Mouse (Mus musculus) lung, postnatal 4 days (tissue): Measurements from ENCODE around the gene Bckdk.
"Not testable (repeated sequence)": the region's sequence is repeated elsewhere in the genome, so short reads cannot be mapped to it uniquely, and the experiment has no call there.

ENCODE experiments used
- DNase-seq, 2 experiments: peaks; one replicate each; pipeline ENCODE4 v3.0.0; 2021

Gene Bckdk

DNA sequence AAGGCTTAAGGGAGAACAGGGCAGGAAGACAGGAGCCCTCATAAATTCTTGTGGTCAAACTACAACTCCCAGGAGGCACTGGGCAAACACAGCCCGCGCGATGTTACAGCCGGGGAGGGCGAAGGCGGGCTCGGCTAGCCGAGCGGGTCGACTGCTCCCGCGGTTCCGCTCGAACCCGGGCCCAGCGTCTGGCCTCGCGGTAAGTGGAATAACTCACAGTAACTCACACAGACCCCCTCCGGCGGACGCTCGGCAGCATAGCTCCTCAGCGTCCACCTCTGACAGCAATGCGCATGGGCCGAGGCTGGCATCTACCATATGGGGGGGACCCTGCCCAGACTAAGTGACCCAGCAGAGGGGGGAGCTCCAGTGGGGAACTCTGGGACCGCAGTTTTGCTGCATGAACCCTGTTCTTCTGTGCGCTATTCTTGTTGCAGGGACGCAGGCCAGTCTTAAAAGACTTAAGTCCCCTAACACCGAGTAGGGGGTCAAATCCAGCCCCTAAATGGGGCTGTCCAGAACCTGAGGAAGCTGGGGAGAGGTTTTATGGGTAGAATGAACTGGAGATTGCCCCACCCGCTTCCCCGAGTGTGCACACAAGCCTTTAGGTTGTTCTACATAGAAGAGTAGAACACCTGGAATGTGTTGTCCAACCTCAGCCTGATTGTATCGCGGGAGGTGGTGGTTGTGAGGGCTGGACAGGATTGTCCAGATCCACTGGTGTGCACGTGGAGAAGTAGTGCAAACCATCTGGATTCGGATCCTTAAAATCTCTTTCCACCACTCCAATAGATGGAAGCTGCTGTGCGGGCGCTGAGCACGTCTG lies at the start of gene Bckdk:
TSS of gene Bckdk (plus strand) at position 112 of the 826 bp plus-strand sequence.
- peak; percentile 86 to 89 for DNase-seq

DNA sequence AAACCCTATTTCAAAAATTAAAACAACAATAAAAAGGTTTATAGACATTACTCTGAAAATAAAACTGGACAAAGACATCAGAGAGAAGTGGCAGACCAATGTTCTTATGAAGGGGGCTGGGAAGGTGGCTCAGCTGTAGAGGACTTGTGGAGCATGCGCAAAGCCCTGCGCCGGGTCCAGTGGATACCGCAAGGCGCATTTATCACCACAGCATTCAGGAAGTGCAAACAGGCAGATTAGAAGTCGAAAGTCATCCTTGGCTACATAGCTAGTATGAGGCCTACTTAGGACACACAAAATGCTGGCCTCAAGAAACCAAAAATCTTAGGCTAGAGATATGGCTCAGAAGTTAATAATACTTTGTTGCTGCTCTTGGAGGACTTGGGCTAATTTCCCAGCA lies 45.6 kb upstream of the Bckdk start:
- DNase-seq = no peak

DNA sequence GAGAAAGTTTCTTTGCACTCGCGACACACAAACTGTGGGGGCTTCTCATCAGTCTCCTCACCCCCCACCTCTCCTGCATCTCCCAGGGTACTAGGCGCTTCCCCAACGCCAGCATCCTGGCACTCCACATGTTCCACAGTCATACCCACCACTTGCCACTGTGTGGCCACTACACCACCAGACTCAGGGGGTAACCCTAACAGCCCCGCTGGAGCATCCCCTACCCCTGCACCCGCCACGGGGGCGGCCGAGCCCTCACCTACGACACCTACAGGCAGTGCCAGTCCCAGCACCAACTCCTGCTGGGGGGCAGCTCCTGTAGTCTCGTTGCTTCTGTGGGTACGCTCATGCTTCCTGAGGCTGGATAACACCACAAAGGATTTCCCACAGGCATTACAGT lies 37.4 kb upstream of the Bckdk start:
- DNase-seq = no peak

DNA sequence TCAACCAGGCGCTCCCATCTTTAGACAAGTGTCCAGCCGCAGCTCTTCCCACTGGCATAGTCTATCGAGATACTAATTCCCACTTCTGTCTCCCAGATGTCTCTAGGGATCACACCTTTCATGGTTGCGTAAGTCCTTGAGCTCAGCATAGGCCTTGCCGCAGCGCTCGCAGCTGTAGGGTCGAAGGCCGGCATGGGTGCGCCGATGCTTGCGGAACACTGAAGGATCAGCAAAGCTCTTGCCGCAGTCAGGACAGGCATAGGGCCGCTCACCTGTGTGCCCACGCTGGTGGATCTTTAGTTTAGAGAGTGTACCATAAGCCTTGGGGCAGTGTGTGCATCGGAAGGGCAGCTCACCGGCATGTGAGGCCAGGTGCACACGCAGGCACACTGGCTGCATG lies 36.2 kb upstream of the Bckdk start:
- DNase-seq = no peak

DNA sequence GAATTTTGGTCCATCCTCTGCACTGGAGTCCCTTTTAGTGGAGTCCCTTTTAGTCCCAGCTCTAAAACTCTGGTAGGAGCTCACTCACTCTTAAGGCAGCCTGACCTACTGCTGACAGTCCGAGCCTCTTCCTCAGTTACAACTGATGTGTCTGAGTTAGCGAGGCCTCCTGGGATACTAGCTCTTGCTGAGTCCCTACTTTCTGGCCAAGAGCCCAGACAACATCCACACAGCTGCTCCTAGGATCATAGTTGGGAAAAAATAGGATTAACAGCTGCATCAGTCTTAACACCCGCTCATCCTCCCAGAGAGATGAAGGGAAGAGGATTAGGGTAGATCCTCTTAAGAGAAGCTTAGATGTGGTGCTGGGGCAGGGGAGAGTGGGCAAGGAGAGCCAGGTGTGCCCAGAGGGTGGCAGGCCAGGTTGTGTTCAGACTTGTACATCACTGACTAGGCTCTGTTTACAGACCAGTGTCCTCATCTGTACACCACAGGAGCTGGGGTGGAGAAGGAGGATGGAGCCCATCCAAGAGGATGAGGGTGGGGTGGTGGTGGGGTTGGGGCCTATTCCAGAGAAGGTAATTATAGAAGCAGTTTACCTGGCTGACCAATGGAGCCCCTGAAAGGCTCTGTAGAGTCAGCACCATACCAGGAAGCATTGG lies 34.6 kb upstream of the Bckdk start:
- DNase-seq = no peak

DNA sequence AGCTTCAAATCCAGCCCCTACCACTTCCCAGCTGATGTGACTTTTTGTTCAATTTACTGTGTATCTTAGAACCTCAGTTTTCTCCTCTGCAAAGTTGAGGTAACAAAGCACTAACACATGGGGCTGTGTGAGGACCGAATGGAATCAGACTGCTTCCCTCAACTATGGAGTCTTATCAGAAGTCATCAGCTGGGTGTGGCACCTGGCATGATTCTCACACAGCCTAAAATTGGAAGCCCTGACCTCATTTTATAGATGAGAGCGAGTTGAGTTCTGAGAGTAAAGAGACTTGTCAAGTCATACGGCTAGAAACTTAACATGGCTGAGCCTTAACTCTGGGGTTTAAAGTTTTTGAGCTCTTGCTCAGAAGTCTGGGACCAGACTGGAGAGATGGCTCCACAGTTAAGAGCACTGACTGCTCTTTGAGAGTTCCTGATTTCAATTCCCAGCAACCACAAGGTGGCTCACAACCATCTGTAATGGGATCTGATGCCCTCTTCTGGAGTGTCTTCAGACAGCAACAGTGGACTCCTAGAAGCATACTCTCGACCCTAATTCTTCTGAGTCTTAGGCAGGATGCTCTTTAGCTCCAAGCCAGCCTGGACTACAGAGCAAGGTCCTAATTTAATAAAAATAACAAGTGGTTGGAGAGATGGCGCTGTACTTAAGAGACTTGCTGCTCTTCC lies 33.6 kb upstream of the Bckdk start:
- DNase-seq = no peak

DNA sequence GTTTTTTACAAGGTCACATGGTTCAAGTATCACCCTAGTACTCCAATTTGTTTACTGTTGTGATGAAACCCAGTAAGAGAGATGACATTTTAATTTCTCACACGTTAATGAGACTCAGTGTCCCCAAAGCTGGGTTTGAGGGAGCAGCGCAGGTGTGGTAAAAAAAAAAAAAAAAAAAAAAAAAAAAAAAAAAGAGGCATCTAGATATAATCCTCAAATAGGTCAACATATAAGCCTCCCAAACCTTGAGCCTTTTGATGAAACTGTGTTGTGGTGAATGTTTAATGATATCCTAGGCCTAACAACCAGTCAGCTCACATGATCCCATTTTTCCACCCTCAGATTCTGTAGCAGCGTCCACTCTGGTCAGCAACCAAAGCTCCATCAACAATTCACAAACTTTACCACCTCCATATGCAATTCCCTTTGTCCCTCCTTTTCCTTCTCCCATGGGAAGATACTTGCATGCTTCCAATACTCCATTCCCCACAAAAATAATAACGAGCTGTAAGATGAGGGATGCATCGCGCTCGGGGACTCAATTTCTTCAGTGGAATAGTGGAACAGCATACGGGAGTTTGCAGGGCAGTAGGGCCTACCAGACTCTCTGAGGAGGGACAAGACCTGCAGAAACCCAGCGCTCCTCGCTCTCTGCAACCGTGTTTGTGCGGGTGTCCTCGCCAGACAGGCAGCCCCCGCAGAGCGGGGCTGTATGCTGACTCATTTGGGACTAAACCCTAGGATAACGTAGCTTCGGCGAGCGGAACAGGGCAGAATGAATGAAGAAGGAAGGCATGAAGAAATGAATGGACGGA lies 28.9 kb upstream of the Bckdk start:
- no peak for DNase-seq

DNA sequence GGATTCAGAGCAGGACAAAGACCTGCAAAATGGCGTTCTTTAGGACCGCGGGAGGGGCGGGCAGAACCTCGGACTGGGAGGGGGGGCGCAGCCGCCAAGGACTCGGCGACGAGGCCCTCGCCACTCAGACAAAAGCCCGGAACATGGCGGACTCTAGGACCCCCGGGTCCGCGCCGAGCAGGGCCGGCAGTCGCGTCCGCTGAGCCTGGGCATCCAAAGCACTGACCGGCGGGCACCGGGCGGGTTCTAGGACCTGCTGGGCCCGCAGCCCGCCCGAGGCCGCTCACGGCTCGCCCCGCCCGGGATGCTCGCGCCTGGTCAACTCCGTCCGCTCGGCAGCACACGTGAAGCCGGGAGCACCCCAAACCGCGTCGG lies 28.3 kb upstream of the Bckdk start:
- DNase-seq = peak; percentile 95 to 98

DNA sequence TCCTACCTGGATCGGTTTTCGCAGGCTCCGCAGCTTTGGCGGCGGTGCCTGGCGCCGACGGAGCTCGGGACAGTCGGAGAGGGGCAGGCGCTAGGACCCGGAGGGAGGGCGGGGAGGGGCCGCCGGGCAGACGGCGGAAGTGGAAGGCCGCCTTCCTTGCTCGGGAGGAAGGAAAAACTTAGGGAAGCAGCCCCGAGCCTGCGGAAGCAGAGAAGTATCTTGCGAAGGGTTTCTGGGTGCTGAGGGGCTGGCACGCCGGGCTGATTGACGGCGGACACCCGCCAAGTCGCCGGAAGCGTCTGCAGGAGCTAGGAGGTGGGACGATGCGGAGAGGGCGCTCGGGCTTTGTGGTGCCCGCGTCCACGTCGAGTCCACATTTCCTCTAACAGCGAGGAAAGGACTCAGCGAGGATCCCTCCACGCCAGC lies 27.8 kb upstream of the Bckdk start, which contains the start of gene Zfp646:
TSS of gene Zfp646 (plus strand) at position 181 of the 426 bp plus-strand sequence.
- DNase-seq = peak; percentile 83 to 87

DNA sequence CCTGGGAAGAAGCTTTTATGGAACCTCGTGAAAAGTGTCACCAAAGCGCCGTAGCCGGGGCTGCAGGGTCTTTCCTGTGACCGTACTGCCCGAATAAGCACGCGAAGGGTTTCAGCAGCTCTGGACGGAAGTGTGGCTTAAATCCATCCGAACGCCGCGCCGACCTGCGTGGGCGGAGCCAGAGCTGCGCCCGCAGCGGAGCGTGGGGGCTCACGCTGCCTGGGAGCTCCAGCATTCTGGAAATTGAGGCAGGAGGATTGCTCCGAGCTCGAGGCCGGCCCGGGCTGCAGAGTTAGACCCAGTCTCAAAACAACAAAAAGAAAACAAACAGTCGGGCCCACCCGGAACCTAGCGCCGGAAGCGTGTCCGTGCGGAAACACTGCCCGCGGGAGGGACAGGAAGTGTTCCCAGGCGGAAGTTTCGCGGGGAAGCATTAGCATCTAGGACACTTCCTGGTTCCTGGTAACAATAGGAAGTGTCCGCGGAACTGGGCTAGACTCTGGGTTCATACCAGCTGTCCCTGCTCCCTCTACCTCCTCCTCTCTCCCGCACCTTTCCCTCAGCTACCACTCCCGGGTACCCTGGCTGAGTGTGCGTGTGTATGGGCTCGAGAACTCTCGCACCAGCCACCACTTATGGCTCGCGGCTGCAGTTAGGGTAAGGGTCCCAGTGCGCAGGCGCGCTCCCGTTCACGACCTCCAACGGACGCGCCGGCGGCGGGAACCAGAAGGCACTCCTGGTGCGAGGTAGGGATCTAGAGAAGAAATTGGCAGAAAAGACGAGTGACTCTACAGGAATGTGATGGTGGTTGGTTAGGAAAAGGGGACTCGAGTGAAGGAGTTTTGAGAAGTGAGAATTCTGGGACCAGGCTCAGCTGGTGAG lies 27.2 kb upstream of the Bckdk start, which contains the start of gene Zfp668:
TSS of gene Zfp668 (minus strand) at position 362 of the 882 bp plus-strand sequence.
- DNase-seq = peak; percentile 93 to 94

DNA sequence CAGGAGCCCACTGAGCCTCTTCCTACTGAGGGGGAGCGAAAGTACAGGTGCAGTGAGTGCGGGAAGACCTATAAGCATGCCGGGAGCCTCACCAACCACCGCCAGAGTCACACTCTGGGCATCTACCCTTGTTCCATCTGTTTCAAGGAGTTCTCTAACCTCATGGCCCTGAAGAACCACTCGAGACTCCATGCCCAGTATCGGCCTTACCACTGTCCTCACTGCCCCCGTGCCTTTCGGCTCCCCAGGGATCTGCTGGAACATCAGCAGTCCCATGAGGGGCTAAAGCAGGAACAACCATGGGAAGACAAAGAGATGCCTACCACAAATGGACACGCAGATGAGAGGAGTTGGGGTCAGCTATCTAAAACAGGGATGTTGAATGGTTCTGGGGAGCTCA lies 24.6 kb upstream of the Bckdk start:
- DNase-seq = no peak

DNA sequence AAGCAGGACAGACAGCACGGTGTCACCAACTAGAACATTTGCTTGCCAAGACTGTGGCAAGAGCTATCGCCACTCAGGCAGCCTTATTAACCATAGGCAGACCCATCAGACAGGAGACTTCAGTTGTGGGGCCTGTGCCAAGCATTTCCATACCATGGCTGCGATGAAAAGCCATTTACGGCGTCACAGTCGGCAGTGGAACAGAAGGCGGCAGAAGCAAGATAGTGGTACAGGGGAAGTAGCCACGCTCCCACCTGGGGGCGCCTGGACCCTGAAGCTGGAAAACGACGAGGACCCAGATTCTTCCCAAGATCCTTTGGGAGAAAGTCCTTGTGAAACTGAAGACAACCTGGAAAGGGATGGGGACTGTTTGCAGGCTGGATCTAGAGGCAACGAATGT lies 23.5 kb upstream of the Bckdk start:
- DNase-seq = no peak

DNA sequence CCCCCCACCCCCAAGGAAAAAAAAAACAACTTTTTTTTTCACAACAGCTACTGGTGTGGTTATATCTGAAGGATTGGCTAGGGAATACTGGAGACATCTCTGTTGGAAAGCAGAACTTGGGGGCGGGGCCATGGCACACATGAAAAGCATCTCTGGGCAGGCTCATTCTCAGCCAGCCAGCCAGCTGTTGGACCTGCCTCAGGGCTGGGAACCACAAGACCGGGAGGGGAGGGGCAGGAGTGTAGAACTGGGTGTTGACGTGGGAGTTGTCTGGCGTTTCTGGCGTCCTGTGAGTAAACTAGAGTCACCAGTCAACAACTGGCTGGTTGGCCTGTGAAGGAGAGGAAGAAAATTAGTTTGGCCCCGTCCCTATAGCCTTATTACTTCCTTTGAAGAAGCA lies 17.9 kb upstream of the Bckdk start:
- DNase-seq = peak; percentile 59 to 86

DNA sequence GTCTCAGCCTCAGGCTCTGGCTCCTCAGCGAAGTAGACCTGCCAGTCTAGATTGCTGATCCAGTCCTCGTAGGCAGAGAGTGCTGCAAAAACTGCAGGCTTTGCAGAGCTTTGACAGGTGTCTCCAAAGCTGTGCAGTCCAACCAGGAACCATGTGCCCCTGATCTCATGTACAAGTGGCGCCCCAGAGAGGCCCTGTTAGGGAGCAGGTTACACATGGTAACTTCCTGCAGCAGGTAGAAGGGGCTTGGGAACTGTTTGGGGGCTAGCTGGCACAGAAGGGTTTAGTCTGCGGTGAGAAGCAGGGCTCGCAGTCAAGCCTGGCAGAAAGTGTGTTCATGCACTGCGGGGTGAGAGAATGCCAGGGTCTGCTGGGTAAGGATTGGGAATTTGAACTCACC lies 17.3 kb upstream of the Bckdk start:
- DNase-seq = no peak

DNA sequence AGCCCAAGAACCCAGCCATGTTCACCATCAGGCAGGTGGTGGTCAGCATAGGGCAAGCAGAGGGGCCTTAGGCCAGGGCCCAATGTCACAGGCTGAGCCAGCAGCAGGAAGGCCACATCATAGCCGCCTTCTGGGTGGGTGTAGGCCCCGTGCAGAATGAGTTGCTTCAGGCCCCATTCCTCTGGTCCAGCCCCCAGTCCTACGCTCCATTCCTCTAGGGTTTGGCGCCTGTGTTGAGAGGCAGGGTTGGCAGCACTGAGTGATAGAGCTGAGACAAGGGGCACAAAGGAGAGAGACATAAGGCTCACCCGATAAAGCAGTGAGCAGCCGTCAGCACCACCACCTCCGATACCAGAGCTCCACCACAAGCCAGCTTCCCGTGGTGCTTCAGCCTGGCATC lies 16.7 kb upstream of the Bckdk start:
- DNase-seq = no peak

DNA sequence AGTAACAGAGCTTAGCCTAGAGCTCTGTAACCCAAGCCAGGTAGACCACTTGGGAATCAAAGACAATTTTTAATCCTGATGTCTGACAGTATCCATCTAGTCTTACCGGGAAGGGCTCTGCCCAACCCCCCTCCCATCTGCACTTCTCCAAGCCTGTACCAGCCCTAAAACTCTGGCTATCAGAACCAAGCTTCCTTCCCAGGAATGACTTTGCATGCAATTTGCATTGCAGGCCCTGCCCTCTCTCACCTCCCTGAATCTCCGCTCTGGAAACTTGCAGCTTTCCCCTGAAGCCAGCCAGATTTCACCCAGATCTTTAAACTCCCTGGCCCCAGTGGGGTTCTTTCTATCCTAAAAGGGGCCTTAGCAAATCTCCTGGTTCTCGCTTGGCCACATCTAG lies 16.1 kb upstream of the Bckdk start:
- no peak for DNase-seq

DNA sequence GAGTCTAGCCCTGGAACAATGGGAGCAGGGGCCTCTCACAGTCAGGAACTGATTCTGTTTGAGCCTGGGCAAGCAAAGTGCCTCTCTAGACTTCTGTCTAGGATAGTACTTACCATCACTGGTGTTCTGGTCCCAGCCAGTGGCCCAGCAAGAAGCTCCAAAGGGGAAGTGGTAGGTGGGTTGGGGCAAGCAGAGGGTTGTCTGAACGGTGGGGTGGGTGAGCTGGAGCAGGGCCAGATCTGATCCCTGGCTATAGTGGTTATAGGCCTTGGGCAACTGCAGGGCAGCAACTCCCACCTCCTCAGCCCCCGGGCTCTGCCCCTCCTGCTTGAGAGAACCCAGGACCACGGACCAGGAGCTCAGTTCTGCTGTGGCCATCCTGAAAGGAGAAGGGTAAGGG lies 15.1 kb upstream of the Bckdk start:
- no peak for DNase-seq

DNA sequence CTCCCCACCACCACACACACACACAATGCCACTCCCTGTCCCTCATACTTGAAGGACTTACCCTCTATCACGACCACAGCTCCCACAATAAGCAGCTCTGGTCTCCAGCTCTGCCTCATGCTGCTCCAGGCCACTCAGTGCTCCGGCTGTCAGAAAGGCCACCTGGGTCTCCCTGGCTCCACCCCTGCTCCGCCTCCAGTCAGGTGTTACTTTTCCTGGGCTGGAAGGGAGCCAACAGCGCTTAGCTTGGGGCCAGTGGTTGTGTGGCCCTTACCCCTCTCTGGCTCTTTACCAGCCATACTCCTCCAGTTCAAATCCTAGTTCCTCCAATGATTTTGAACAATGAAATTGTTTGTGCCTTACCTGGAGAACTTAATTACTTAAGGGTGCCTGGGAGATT lies 13.1 kb upstream of the Bckdk start, which contains the start of gene Prss53:
TSS of gene Prss53 (minus strand) at position 173 of the 400 bp plus-strand sequence.
- DNase-seq = peak; percentile 30 to 55

DNA sequence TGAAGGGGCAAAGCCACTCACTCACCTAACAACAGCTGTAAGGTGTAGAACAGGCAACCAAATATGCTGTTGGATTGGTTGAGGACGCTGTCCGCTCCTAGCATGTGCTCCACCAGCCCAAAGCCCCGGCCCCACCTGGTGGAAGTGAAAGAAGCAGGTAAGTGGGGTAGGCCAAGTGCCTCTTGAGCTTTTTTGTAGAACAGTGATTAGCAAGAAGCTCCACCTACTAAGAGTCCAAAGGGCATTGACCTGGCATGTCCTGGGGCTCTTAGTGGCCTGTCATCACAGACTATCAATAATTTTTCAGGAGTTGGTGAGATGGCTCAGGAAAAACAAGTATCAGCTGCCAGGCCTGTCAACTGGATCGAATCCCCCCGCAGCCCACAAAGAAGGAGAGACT lies 9.4 kb upstream of the Bckdk start:
- DNase-seq = no peak

DNA sequence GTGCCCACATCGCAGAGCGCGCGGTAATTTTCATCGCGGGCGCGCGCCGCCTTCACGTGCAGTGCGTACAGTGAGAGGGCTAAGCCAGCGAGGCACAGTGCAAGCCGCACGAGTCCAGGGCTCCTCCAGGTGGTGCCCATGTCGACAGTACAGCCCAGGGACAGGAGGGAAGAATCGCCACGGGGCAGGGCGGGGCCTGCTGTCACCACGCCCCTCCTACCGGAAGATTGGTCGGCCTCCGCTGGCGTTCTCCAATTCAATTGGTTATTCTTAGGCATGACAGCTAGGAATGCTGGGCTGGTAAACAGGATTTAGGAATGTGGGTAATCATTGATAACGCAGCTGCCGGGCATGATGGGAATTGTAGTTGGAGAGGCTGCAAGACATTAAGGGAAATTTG lies 8.4 kb upstream of the Bckdk start, which contains the start of the genes Gm21974 and Vkorc1:
TSS of gene Gm21974 (minus strand) at position 13 of the 400 bp plus-strand sequence.
TSS of gene Vkorc1 (minus strand) at position 176 of the 400 bp plus-strand sequence.
- peak; percentile 95 to 98 for DNase-seq

DNA sequence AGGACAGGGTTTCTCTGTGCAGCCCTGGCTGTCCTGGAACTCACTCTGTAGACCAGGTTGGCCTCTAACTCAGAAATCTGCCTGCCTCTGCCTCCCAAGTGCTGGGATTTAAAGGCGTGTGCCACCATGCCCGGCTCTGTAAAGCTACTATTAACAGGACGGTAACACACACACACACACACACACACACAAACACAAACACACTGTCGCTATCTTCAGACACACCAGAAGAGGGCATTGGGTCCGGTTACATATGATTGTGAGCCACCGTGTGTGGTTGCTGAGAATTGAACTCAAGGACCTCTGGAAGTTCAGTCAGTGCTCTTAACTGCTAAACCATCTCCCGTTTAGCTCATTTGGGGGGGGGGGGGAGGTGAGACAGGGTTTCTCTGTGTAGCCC lies 8.0 kb upstream of the Bckdk start:
- not testable (repeated sequence) for DNase-seq
